12 mouse cellular contexts compared by ENCODE assay signal in genomic region chr10:78272932-78273331, GRCm38 (mm10). TPM values are rescaled to one million over a fixed set of nuclear protein-coding genes. Genes with fewer than 3 reads are reported as not detected.
DNase-seq lines count a peak whose midpoint lies in the region; ATAC-seq lines count a peak whose summit lies in the region.
"Had no signal": no experiment of that assay in that cellular context is flagged by ENCODE, and none has a peak within 500 bp of the region (broad histone marks: within the 10 kb centered on the region; RNA-seq: fewer than 3 reads in every experiment).

No protein-coding gene starts in this region.

- peak overlapping the region; percentile 10; the same call in 1 of the 2 replicates for H3K27ac ChIP-seq in heart, embryonic 12.5 days (ENCODE audit: poor library complexity, severe bottlenecking)
- no peak overlapping the region for H3K27ac ChIP-seq in liver, embryonic 16.5 days (ENCODE audit: low read length)
- H3K27ac ChIP-seq: forebrain, embryonic 12.5 days; left cerebral cortex, adult 2 months; midbrain, embryonic 12.5 days had no signal

- H3K9ac ChIP-seq in heart, embryonic 12.5 days: 0 out of 2 replicates have a peak overlapping the region, but pooled peaks have one; percentile 17
- no peak overlapping the region for H3K9ac ChIP-seq in liver, embryonic 16.5 days (ENCODE audit: low read depth, low read length)
- H3K9ac ChIP-seq: forebrain, embryonic 12.5 days; midbrain, embryonic 12.5 days had no signal

- H3K27me3 ChIP-seq in heart, embryonic 12.5 days (replicated peaks): no peaks in the 10 kb centered on the region
- H3K27me3 ChIP-seq in liver, embryonic 16.5 days (ENCODE audit: control insufficient read depth, insufficient read depth, low read depth, low read length): no peaks in the 10 kb centered on the region
- H3K27me3 ChIP-seq: forebrain, embryonic 12.5 days; midbrain, embryonic 12.5 days had no signal

- no peak overlapping the region for H3K4me3 ChIP-seq in heart, embryonic 12.5 days
- no peak overlapping the region for H3K4me3 ChIP-seq in liver, embryonic 16.5 days (ENCODE audit: low read depth, low read length)
- H3K4me3 ChIP-seq: forebrain, embryonic 12.5 days; left cerebral cortex, adult 2 months; midbrain, embryonic 12.5 days had no signal

- ATAC-seq in heart, embryonic 12.5 days (ENCODE audit: insufficient number of reproducible peaks, low FRiP score): peak; percentile 81
- ATAC-seq in liver, embryonic 16.5 days (ENCODE audit: low read depth): peak; percentile 80

- H3K4me2 ChIP-seq in heart, embryonic 12.5 days: peak overlapping the region; percentile 35
- H3K4me2 ChIP-seq in liver, embryonic 16.5 days (ENCODE audit: low read depth, low read length): 0 out of 2 replicates have a peak overlapping the region, but pooled peaks have one; percentile 7
- H3K4me2 ChIP-seq: forebrain, embryonic 12.5 days; midbrain, embryonic 12.5 days had no signal

- peak; percentile 47 for DNase-seq in ovary, postnatal 36 days (ENCODE audit: low spot score)
- no peak for DNase-seq in ovary, postnatal 10 days (ENCODE audit: low spot score)
- no peak for DNase-seq in spleen, adult 12 weeks (ENCODE audit: low spot score)
- DNase-seq in kidney, postnatal 4 days: no peak
- no peak for DNase-seq in cerebellum, postnatal 14 days
- DNase-seq: cerebellum, adult 18-20 months; thymus, adult 2 months had no signal

- H3K9me3 ChIP-seq in heart, embryonic 12.5 days (replicated peaks): no peaks in the 10 kb centered on the region
- no peaks in the 10 kb centered on the region for H3K9me3 ChIP-seq in liver, embryonic 16.5 days (replicated peaks; ENCODE audit: control insufficient read depth, low read length)
- H3K9me3 ChIP-seq: forebrain, embryonic 12.5 days; midbrain, embryonic 12.5 days had no signal

- peaks cover 35% of the 10 kb centered on the region; the same call in 1 of the 2 replicates for H3K36me3 ChIP-seq in heart, embryonic 12.5 days
- no peaks in the 10 kb centered on the region for H3K36me3 ChIP-seq in liver, embryonic 16.5 days (ENCODE audit: control insufficient read depth, insufficient read depth)

- peaks cover 21% of the 10 kb centered on the region for H3K4me1 ChIP-seq in heart, embryonic 12.5 days (replicated peaks)
- H3K4me1 ChIP-seq in liver, embryonic 16.5 days (ENCODE audit: control insufficient read depth, low read depth, low read length): peaks cover 11% of the 10 kb centered on the region
- H3K4me1 ChIP-seq: forebrain, embryonic 12.5 days; midbrain, embryonic 12.5 days had no signal

- 9% methylated on average over 9 of the region's 9 CpGs for WGBS in heart, embryonic 12.5 days
- 6% methylated on average over 8 of the region's 9 CpGs for WGBS in liver, embryonic 16.5 days (ENCODE audit: insufficient replicate concordance)

RNA-seq across cellular contexts. Expression of gene Trappc10, which starts 28.5 kb away (rescaled TPM):
- polyA plus RNA-seq in heart, embryonic 12.5 days (2016; fragmentation: Nextera tagmentation; extraction: Ambion mirVana): 14.5 and 16.1 TPM in 2 replicates
- polyA plus RNA-seq in liver, embryonic 16.5 days (2015; fragmentation: Nextera tagmentation; extraction: Ambion mirVana): 4.3 and 5.9 TPM in 2 replicates
